29 mouse cellular contexts compared by ENCODE assay signal in the genomic region with DNA sequence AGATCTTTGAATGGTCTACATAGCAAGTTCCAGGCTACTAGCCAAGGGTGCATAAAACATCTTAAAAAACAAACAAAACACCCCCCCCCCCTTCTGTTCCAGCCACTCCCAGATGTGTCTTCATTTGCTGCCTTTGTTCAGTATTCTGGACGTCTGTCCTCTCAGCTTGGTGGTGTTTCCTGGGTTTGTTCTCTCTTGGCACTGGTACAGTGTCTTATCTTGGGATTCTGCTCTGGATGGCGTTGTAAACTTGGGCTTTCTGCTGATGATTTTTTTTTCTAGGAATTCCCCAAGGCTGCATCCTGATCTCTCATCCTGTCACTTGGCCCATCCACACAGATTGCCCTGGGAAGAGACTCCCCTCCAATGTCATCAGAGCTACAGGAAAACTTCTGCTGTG. TPM values are rescaled to one million over a fixed set of nuclear protein-coding genes. Genes with fewer than 3 reads are reported as not detected.
DNase-seq lines count a peak whose midpoint lies in the region; ATAC-seq and TF ChIP-seq lines count a peak whose summit lies in the region.
"Had no signal": no experiment of that assay in that cellular context is flagged by ENCODE, and none has a peak within 500 bp of the region (broad histone marks: within the 10 kb centered on the region; RNA-seq: fewer than 3 reads in every experiment).

No protein-coding gene starts in this region.

- no peaks in the 10 kb centered on the region for H3K36me3 ChIP-seq in kidney, embryonic 15.5 days
- no peaks in the 10 kb centered on the region for H3K36me3 ChIP-seq in liver, postnatal 0 days (replicated peaks; ENCODE audit: insufficient read depth, low read length)
- no peaks in the 10 kb centered on the region for H3K36me3 ChIP-seq in liver, embryonic 11.5 days (ENCODE audit: control insufficient read depth, insufficient read depth, low read length)
- H3K36me3 ChIP-seq: forebrain, embryonic 10.5 days; G1E; heart, embryonic 10.5 days; heart, embryonic 13.5 days had no signal

- no peaks in the 10 kb centered on the region for H3K27me3 ChIP-seq in kidney, embryonic 15.5 days
- H3K27me3 ChIP-seq in liver, postnatal 0 days (ENCODE audit: insufficient read depth, low read length) = no peaks in the 10 kb centered on the region
- H3K27me3 ChIP-seq in liver, embryonic 11.5 days (replicated peaks; ENCODE audit: control insufficient read depth, insufficient read depth, low read length) = no peaks in the 10 kb centered on the region
- H3K27me3 ChIP-seq: CH12.LX; forebrain, embryonic 13.5 days; heart, embryonic 13.5 days; Patski had no signal

- 35% methylated on average over 2 of the region's 2 CpGs for WGBS in kidney, embryonic 15.5 days
- 39% methylated on average over 2 of the region's 2 CpGs for WGBS in liver, postnatal 0 days (ENCODE audit: insufficient replicate concordance)
- WGBS in liver, embryonic 11.5 days = 47% methylated on average over 2 of the region's 2 CpGs

- H3K9me3 ChIP-seq in kidney, embryonic 15.5 days (replicated peaks) = no peaks in the 10 kb centered on the region
- H3K9me3 ChIP-seq in liver, postnatal 0 days (ENCODE audit: low read length) = no peaks in the 10 kb centered on the region
- H3K9me3 ChIP-seq in liver, embryonic 11.5 days (ENCODE audit: control insufficient read depth, low read length) = no peaks in the 10 kb centered on the region
- H3K9me3 ChIP-seq: forebrain, embryonic 10.5 days; forebrain, embryonic 13.5 days; G1E; heart, embryonic 10.5 days; heart, embryonic 13.5 days had no signal

- H3K4me3 ChIP-seq in kidney, embryonic 15.5 days (replicated peaks) = no peak overlapping the region
- H3K4me3 ChIP-seq in liver, postnatal 0 days (ENCODE audit: low read depth, low read length) = no peak overlapping the region
- H3K4me3 ChIP-seq in liver, embryonic 11.5 days (ENCODE audit: low read depth, low read length) = no peak overlapping the region
- H3K4me3 ChIP-seq: forebrain, embryonic 10.5 days; forebrain, embryonic 13.5 days; heart, adult 2 months; heart, embryonic 10.5 days; heart, embryonic 13.5 days had no signal

- no peak for TF ChIP-seq EP300 in liver, postnatal 0 days (IDR thresholded peaks at IDR 0.05; ENCODE audit: low read depth)

- H3K27ac ChIP-seq in kidney, embryonic 15.5 days = peak overlapping the region; percentile 54
- no peak overlapping the region for H3K27ac ChIP-seq in liver, postnatal 0 days (ENCODE audit: low read depth)
- H3K27ac ChIP-seq in liver, embryonic 11.5 days (ENCODE audit: low read depth, low read length) = no peak overlapping the region
- H3K27ac ChIP-seq: forebrain, embryonic 10.5 days; forebrain, embryonic 13.5 days; heart, adult 2 months; heart, embryonic 10.5 days; heart, embryonic 13.5 days had no signal

- DNase-seq in kidney, postnatal 10 days = no peak
- DNase-seq in liver, postnatal 0 days = no peak
- DNase-seq in liver, embryonic 11.5 days (ENCODE audit: low spot score) = no peak
- DNase-seq in lung, postnatal 10 days = peak; percentile 24
- DNase-seq in lung, postnatal 14 days = no peak
- peak; percentile 11 for DNase-seq in lung, postnatal 36 days
- DNase-seq: adrenal gland, postnatal 10 days; adrenal gland, postnatal 36 days; B cell, adult 2 months; cerebellum, adult 18-20 months; cerebellum, adult 9-10 months; cerebellum, postnatal 14 days; gastrocnemius, postnatal 10 days; gastrocnemius, postnatal 36 days; heart, adult 2 months; heart, postnatal 14 days; heart, postnatal 4 days had no signal

- H3K4me1 ChIP-seq in kidney, embryonic 15.5 days = peaks cover 54% of the 10 kb centered on the region
- H3K4me1 ChIP-seq in liver, postnatal 0 days (ENCODE audit: insufficient read depth) = peaks cover 13% of the 10 kb centered on the region
- H3K4me1 ChIP-seq in liver, embryonic 11.5 days (replicated peaks; ENCODE audit: control insufficient read depth, insufficient read depth, low read length) = no peaks in the 10 kb centered on the region
- H3K4me1 ChIP-seq: forebrain, embryonic 13.5 days; heart, embryonic 13.5 days had no signal

- no peak overlapping the region for H3K9ac ChIP-seq in kidney, embryonic 15.5 days
- no peak overlapping the region for H3K9ac ChIP-seq in liver, postnatal 0 days (replicated peaks)
- no peak overlapping the region for H3K9ac ChIP-seq in liver, embryonic 11.5 days (ENCODE audit: low read depth, low read length)
- H3K9ac ChIP-seq: forebrain, embryonic 13.5 days; heart, embryonic 13.5 days had no signal

- no peak for TF ChIP-seq CTCF in liver, postnatal 0 days (IDR thresholded peaks at IDR 0.05; ENCODE audit: low read depth)

- no peak for ATAC-seq in kidney, embryonic 15.5 days (replicated peaks; ENCODE audit: low FRiP score)
- ATAC-seq in liver, postnatal 0 days = peak; percentile 33; the same call in 1 of the 2 replicates
- no peak for ATAC-seq in liver, embryonic 11.5 days (replicated peaks; ENCODE audit: low FRiP score)
- ATAC-seq: forebrain, embryonic 13.5 days; forebrain, embryonic 16.5 days; Patski had no signal

- no peak overlapping the region for H3K4me2 ChIP-seq in kidney, embryonic 15.5 days
- H3K4me2 ChIP-seq in liver, postnatal 0 days (ENCODE audit: low read depth, low read length) = no peak overlapping the region
- H3K4me2 ChIP-seq in liver, embryonic 11.5 days = no peak overlapping the region
- H3K4me2 ChIP-seq: forebrain, embryonic 13.5 days; heart, embryonic 13.5 days had no signal

RNA-seq across cellular contexts. Expression of a gene that starts 7.3 kb away (rescaled TPM):
- 0.09 and 0.16 TPM in 2 replicates for polyA plus RNA-seq in kidney, embryonic 15.5 days (2015; fragmentation: Nextera tagmentation; extraction: Ambion mirVana)
- polyA plus RNA-seq in liver, postnatal 0 days (2015; fragmentation: Nextera tagmentation; extraction: Ambion mirVana) = 0.78 and 0.89 TPM in 2 replicates
- 0.12 and 0.19 TPM in 2 replicates for polyA plus RNA-seq in liver, embryonic 11.5 days (2014; fragmentation: Nextera tagmentation; extraction: Ambion mirVana)
- polyA plus RNA-seq: embryonic facial prominence, embryonic 11.5 days had no signal

RNA-seq across cellular contexts. Expression of a gene that starts 7.3 kb away (rescaled TPM):
- polyA plus RNA-seq in kidney, embryonic 15.5 days (2015; fragmentation: Nextera tagmentation; extraction: Ambion mirVana) = 125 and 138 TPM in 2 replicates
- 49.4 and 57.7 TPM in 2 replicates for polyA plus RNA-seq in liver, postnatal 0 days (2015; fragmentation: Nextera tagmentation; extraction: Ambion mirVana)
- polyA plus RNA-seq in liver, embryonic 11.5 days (2014; fragmentation: Nextera tagmentation; extraction: Ambion mirVana) = 5.4 and 6.0 TPM in 2 replicates
- polyA plus RNA-seq: embryonic facial prominence, embryonic 11.5 days; embryonic facial prominence, embryonic 14.5 days; forebrain, embryonic 10.5 days; forebrain, embryonic 13.5 days; hindbrain, embryonic 11.5 days had no signal

Comparison
In these comparisons a context has a peak if more than half of its experiments do, and no peak if none do; other contexts are left out.
1. DNase-seq: peak in lung, postnatal 10 days (single experiment) and lung, postnatal 36 days (single experiment); none in kidney, postnatal 10 days (single experiment), liver, postnatal 0 days (single experiment), liver, embryonic 11.5 days (single experiment) and lung, postnatal 14 days (single experiment).